ENCODE assay signal across 15 mouse cellular contexts in the genomic region with DNA sequence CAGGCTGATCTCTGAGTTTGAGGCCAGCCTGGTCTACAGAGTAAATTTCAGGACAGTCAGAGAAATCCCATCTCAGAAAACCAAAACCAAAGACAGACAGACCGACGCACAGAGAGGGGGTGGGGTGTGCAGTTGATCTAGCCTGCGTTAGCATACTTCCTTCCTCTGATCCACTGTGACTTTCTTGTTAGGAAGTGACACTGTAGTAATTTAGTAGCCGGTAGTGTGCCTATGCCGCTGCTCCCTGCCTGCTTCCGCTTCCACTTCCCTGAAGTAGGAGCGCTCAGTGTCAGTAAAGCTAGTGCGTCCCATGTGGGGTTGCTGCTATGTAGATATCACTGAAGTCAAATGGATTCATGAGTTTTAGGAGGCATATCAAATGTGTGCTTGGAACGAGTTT. TPM values are rescaled to one million over a fixed set of nuclear protein-coding genes. Genes with fewer than 3 reads are reported as not detected.
DNase-seq lines count a peak whose midpoint lies in the region; ATAC-seq lines count a peak whose summit lies in the region.
"Had no signal": no experiment of that assay in that cellular context is flagged by ENCODE, and none has a peak within 500 bp of the region (broad histone marks: within the 10 kb centered on the region; RNA-seq: fewer than 3 reads in every experiment).

No protein-coding gene starts in this region.

- DNase-seq in adrenal gland, postnatal 25 days: peak; percentile 8
- DNase-seq in adrenal gland, adult 18-20 months (ENCODE audit: low spot score in 2 of 2): no peak
- DNase-seq in kidney, adult 8-10 months: peak; percentile 9 to 15
- no peak for DNase-seq in cerebellum, postnatal 10 days
- DNase-seq: cerebellum, adult 2 months; lung, embryonic 14.5 days had no signal

- no peak overlapping the region for H3K27ac ChIP-seq in kidney, embryonic 15.5 days
- H3K27ac ChIP-seq in macrophage: peak overlapping the region; percentile 70
- no peak overlapping the region for H3K27ac ChIP-seq in midbrain, embryonic 16.5 days (ENCODE audit: low read length)
- H3K27ac ChIP-seq: hindbrain, embryonic 10.5 days; midbrain, embryonic 13.5 days had no signal

- no peaks in the 10 kb centered on the region for H3K27me3 ChIP-seq in kidney, embryonic 15.5 days
- no peaks in the 10 kb centered on the region for H3K27me3 ChIP-seq in midbrain, embryonic 16.5 days (ENCODE audit: control insufficient read depth, insufficient read depth, low read depth, low read length)
- H3K27me3 ChIP-seq: CH12.LX had no signal

- 0 out of 2 replicates have a peak, but pooled peaks cover 4% of the 10 kb centered on the region for H3K4me1 ChIP-seq in kidney, embryonic 15.5 days
- H3K4me1 ChIP-seq in midbrain, embryonic 16.5 days (ENCODE audit: control insufficient read depth, insufficient read depth, low read length): 0 out of 2 replicates have a peak, but pooled peaks cover 7% of the 10 kb centered on the region

- H3K4me2 ChIP-seq in kidney, embryonic 15.5 days: no peak overlapping the region
- no peak overlapping the region for H3K4me2 ChIP-seq in midbrain, embryonic 16.5 days (ENCODE audit: low read length)
- H3K4me2 ChIP-seq: lung, embryonic 14.5 days; midbrain, embryonic 13.5 days had no signal

- H3K4me3 ChIP-seq in kidney, embryonic 15.5 days (replicated peaks): no peak overlapping the region
- H3K4me3 ChIP-seq in macrophage (ENCODE audit: inconsistent target): no peak overlapping the region
- no peak overlapping the region for H3K4me3 ChIP-seq in midbrain, embryonic 16.5 days (ENCODE audit: low read depth, low read length)
- H3K4me3 ChIP-seq: hindbrain, embryonic 10.5 days; midbrain, embryonic 13.5 days had no signal

- 72% methylated on average over 9 of the region's 9 CpGs for WGBS in kidney, embryonic 15.5 days
- 68% methylated on average over 9 of the region's 9 CpGs for WGBS in macrophage (ENCODE audit: missing documents)
- WGBS in midbrain, embryonic 16.5 days: 87% methylated on average over 9 of the region's 9 CpGs

- ATAC-seq in kidney, embryonic 15.5 days (replicated peaks; ENCODE audit: low FRiP score): no peak
- ATAC-seq in granulocyte monocyte progenitor cell, adult 5-6 weeks (replicated peaks; ENCODE audit: poor library complexity, severe bottlenecking): peak; percentile 60
- ATAC-seq in midbrain, embryonic 16.5 days: no peak
- ATAC-seq: forebrain, embryonic 14.5 days; intestine, embryonic 16.5 days; midbrain, embryonic 13.5 days had no signal

- H3K36me3 ChIP-seq in kidney, embryonic 15.5 days: peaks cover 6% of the 10 kb centered on the region
- no peaks in the 10 kb centered on the region for H3K36me3 ChIP-seq in macrophage (ENCODE audit: inconsistent target)
- 0 out of 2 replicates have a peak, but pooled peaks cover 7% of the 10 kb centered on the region for H3K36me3 ChIP-seq in midbrain, embryonic 16.5 days (ENCODE audit: control insufficient read depth, insufficient read depth, low read length)

- no peaks in the 10 kb centered on the region for H3K9me3 ChIP-seq in kidney, embryonic 15.5 days (replicated peaks)
- no peaks in the 10 kb centered on the region; the same call in 1 of the 2 replicates for H3K9me3 ChIP-seq in midbrain, embryonic 16.5 days (replicated peaks; ENCODE audit: control insufficient read depth, low read length, poor library complexity, severe bottlenecking)
- H3K9me3 ChIP-seq: hindbrain, embryonic 10.5 days; midbrain, embryonic 13.5 days had no signal

- no peaks in the 10 kb centered on the region for H3K79me2 ChIP-seq in macrophage (ENCODE audit: inconsistent target)

- no peak overlapping the region for H3K9ac ChIP-seq in kidney, embryonic 15.5 days
- no peak overlapping the region for H3K9ac ChIP-seq in midbrain, embryonic 16.5 days (ENCODE audit: low read depth, low read length)
- H3K9ac ChIP-seq: lung, embryonic 14.5 days; midbrain, embryonic 13.5 days had no signal

RNA-seq across cellular contexts. Expression of a gene that starts 13.0 kb away (rescaled TPM):
- 36.4 and 37.6 TPM in 2 replicates for total RNA-seq in adrenal gland, postnatal 25 days (2021)
- total RNA-seq in adrenal gland, adult 18-20 months (2021): 10 to 100 TPM; 26.8 to 31.5 TPM
- polyA plus RNA-seq in kidney, embryonic 15.5 days (2015; fragmentation: Nextera tagmentation; extraction: Ambion mirVana): 19.4 and 20.4 TPM in 2 replicates
- total RNA-seq in granulocyte monocyte progenitor cell, adult 5-6 weeks (2014; fragmentation: Nextera tagmentation): 21.3 and 22.0 TPM in 2 replicates
- total RNA-seq in granulocyte monocyte progenitor cell, adult 5-6 weeks (2017): 20.2 and 22.2 TPM in 2 replicates
- 100 to 1,000 TPM in 4 of 26 experiments, 10 to 100 TPM in 22; 13.1 to 146 (median 61.5) TPM for total RNA-seq in macrophage (2018; cell fraction: chromatin; rRNA removed)
- total RNA-seq in macrophage (2018; cell fraction: cytosol; rRNA removed): 10 to 100 TPM in 25 of 26 experiments, 1 to 10 TPM in 1; 9.7 to 33.4 (median 18.0) TPM
- 100 to 1,000 TPM in 4 of 26 experiments, 10 to 100 TPM in 22; 17.4 to 173 (median 46.0) TPM for total RNA-seq in macrophage (2018; cell fraction: nucleus; rRNA removed)
- polyA plus RNA-seq in macrophage (2018): 17.6 to 21.6 TPM (median 18.2 TPM) in 3 replicates
- polyA plus RNA-seq in midbrain, embryonic 16.5 days (2015; fragmentation: Nextera tagmentation; extraction: Ambion mirVana): 19.7 and 20.2 TPM in 2 replicates

Comparison
In these comparisons a context has a peak if more than half of its experiments do, and no peak if none do; other contexts are left out.
1. DNase-seq: peak in adrenal gland, postnatal 25 days (single experiment) and kidney, adult 8-10 months (2 of 2); none in adrenal gland, adult 18-20 months (0 of 2) and cerebellum, postnatal 10 days (0 of 2).